Mouse (Mus musculus) spleen, adult 2 months (tissue): ENCODE measurements around the gene Tubb2a. TPM values are rescaled to one million over a fixed set of nuclear protein-coding genes. Genes with fewer than 3 reads are reported as not detected.
A peak's percentile ranks its signal among the peaks of the same experiment; 100 is the strongest.

Experiments
- DNase-seq, 2 experiments: peaks; one replicate each; pipeline versions ENCODE4 v3.0.0 to v3.0.0-alpha.2; 2012 to 2021; ENCODE audit warnings: low spot score in 2 of 2, low read depth in 1 of 2
- H3K27ac ChIP-seq: fragments of 200-500 bp; 2 replicates; pipeline ENCODE4 v1.5.1; 2012; ENCODE audit warnings: low read length, inconsistent platforms; ENCODE audit not compliant: insufficient read depth
- H3K27me3 ChIP-seq: fragments of 200-500 bp; 2 replicates; pipeline ENCODE4 v1.6.1; 2012; ENCODE audit warnings: mild to moderate bottlenecking, moderate library complexity, low read length, inconsistent platforms; ENCODE audit not compliant: control insufficient read depth, insufficient read depth
- H3K36me3 ChIP-seq: fragments of 200-500 bp; 2 replicates; pipeline ENCODE4 v1.6.1; 2012; ENCODE audit warnings: mild to moderate bottlenecking, low read length, inconsistent platforms; ENCODE audit not compliant: control insufficient read depth, insufficient read depth
- H3K4me1 ChIP-seq: fragments of 200-500 bp; 2 replicates; pipeline ENCODE4 v1.6.1; 2011; ENCODE audit warnings: inconsistent platforms; ENCODE audit not compliant: control insufficient read depth, insufficient read depth, insufficient read length
- H3K4me3 ChIP-seq: fragments of 200-500 bp; 2 replicates; pipeline ENCODE4 v1.5.1; 2011; ENCODE audit warnings: mild to moderate bottlenecking, inconsistent platforms; ENCODE audit not compliant: insufficient read depth, insufficient read length; ENCODE audit errors: extremely low read depth
- CTCF ChIP-seq: fragments of 200-500 bp; IDR thresholded peaks from 2 replicates; pipeline ENCODE4 v1.5.1; 2011; ENCODE audit warnings: mild to moderate bottlenecking, inconsistent platforms; ENCODE audit not compliant: insufficient read depth, insufficient read length, insufficient replicate concordance; ENCODE audit errors: extremely low read depth
- POLR2A ChIP-seq: fragments of 200-500 bp; IDR thresholded peaks from 2 replicates; pipeline ENCODE4 v1.6.1; 2011; ENCODE audit warnings: low read depth, low read length, inconsistent platforms
- WGBS: fragments of 180-500 bp; shearing (Covaris S2); methylation state at CpG from one replicate; pipeline ENCODE4 v1.1.7; 2018; 5-methylcytosine and 5-hydroxymethylcytosine counted together
- polyA plus RNA-seq: library from polyadenylated mRNA; depleted of rRNA; stranded (reverse); fragments of >200 nt; gene quantifications from 2 replicates; pipeline ENCODE4 v1.2.3, GENCODE M21; 2012

The Tubb2a gene
- polyA plus RNA-seq, 1 experiment: 89.5 TPM

- H3K4me3 ChIP-seq: no peak overlapping the region
- no peak for DNase-seq
- H3K27ac ChIP-seq: no peak overlapping the region
- TF ChIP-seq POLR2A (no peak), CTCF (no peak)
- H3K4me1 ChIP-seq: peaks cover 8% of the 10 kb centered on the region
- WGBS: 85% methylated on average over 3 of the region's 3 CpGs
- no peaks in the 10 kb centered on the region for H3K27me3 ChIP-seq
- no peaks in the 10 kb centered on the region for H3K36me3 ChIP-seq
These were observed 22.8 kb downstream of the Tubb2a start for GRCm38 (mm10) chr13:34054983-34055382.

DNA sequence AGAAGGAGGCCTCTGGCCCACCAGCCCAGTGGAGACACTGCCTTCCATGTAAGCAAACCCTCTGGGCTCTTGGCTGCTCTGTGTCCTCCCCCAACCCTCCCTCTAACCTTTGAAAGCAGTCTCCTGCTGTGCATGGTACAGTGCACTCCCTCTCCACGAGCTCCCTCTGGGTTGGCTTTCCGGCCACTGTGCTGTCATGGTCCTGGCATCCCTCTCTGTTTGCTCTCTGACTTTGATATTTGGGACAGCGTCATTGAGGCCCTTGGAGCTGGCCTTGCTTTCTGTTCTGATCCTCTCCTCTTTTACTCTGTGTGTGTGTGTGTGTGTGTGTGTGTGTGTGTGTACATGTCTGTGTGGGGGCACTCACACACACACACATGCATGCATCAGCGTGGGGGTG, 23.4 kb downstream of the Tubb2a start:
- no peak for DNase-seq
- peaks cover 8% of the 10 kb centered on the region for H3K4me1 ChIP-seq
- no peaks in the 10 kb centered on the region for H3K36me3 ChIP-seq
- H3K27ac ChIP-seq: no peak overlapping the region
- no peak overlapping the region for H3K4me3 ChIP-seq
- no peak for TF ChIP-seq CTCF
- TF ChIP-seq POLR2A: no peak
- WGBS: 86% methylated on average over 4 of the region's 4 CpGs
- H3K27me3 ChIP-seq: no peaks in the 10 kb centered on the region

DNA sequence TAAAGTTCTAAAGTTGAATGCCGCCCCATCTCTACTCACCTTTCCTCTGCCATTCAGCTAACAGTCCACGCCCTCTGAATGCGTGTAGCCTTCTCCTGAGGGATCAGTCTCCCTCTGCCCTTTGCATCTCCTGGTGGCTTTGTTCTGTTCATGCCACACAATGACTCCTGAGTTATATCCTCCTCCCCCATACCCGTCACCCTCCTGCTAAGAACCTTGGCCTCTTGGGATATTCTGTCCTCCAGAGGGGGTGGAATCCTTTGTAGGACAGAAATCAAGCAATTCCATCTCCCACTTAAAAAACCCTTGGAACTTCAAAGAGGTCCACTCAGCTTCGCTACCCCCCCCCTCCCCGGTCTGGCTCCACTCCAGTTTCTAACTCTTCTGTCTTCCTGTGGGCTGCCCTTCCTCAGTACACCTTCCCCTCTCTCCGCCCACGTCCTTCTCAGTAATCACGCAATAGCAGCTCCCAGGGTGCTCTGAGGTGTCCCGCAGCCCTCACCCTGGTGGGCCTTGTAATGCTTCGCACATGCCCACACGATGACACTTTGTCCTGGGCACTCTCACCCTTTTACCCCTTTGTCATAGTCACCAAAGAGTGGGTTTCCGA, 24.0 kb downstream of the Tubb2a start:
- TF ChIP-seq POLR2A: no peak
- no peak for TF ChIP-seq CTCF
- DNase-seq: no peak
- no peak overlapping the region for H3K27ac ChIP-seq
- no peaks in the 10 kb centered on the region for H3K27me3 ChIP-seq
- H3K4me3 ChIP-seq: no peak overlapping the region
- 82% methylated on average over 13 of the region's 13 CpGs for WGBS
- peaks cover 8% of the 10 kb centered on the region for H3K4me1 ChIP-seq
- no peaks in the 10 kb centered on the region for H3K36me3 ChIP-seq

DNA sequence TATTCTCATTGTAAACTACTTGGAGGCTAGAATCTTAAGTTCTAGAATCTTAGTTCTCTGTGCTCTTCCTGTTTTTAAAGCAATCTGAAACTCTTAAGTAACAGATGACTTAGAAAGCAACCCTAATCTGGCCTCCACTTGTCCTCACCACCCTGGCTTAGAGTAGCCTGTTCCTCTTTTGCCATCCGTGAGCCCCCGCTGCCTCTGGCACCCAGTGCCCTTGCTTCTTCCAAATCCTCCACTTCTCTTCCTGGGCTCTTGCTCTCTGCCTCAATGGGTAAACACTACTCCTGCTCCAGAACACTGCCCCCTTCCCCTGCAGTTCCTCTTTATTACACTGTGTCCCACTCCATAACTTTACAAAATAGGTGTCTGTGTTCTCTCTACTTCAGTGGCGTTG, 26.1 kb downstream of the Tubb2a start:
- no peak for DNase-seq
- 43% methylated on average over 3 of the region's 3 CpGs for WGBS
- H3K36me3 ChIP-seq: no peaks in the 10 kb centered on the region
- no peak overlapping the region for H3K27ac ChIP-seq
- H3K4me1 ChIP-seq: peaks cover 8% of the 10 kb centered on the region
- no peak overlapping the region for H3K4me3 ChIP-seq
- TF ChIP-seq CTCF (no peak), POLR2A (no peak)
- no peaks in the 10 kb centered on the region for H3K27me3 ChIP-seq

DNA sequence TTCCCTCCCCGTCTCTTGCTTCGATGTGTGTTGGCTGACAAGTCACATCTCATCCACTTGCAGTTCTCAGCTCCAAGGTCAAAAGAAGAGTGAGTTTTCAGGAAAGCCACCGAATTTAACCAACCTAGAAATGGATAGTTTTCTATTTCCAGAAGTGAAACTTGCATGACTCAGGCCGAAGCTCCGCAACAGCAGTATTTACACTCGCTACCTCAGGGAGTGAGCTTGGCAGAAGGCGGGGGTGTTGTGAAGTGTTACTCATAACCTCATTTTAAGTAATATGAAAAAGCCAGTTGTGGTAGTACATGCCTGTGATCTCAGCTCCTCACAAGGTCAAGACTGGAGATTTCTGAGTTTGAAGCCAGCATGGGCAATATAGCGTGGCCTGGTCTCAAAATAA, 27.3 kb downstream of the Tubb2a start:
- H3K27ac ChIP-seq: no peak overlapping the region
- no peaks in the 10 kb centered on the region for H3K27me3 ChIP-seq
- WGBS: 80% methylated on average over 8 of the region's 8 CpGs
- TF ChIP-seq POLR2A: no peak
- TF ChIP-seq CTCF: no peak
- no peak for DNase-seq
- H3K36me3 ChIP-seq: no peaks in the 10 kb centered on the region
- no peak overlapping the region for H3K4me3 ChIP-seq
- H3K4me1 ChIP-seq: peaks cover 8% of the 10 kb centered on the region

DNA sequence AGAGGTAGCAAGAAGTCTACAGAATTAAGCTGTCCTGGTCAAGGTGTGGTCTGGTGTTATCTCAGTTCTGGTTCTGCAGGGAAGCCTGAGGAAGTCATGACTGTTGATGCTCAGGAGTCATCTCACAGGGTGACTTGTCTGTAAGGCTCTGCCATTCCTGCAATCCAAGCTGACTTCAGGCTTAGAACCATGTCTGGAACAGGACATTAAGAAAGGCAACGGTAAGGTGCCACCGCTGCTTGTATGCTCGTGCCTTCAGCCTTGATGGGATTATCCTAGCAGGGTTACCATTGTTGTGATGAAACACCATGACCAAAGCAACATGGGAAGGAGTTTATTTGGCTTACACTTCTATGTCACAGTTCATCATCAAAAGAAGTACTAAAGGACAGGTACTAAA, 30.3 kb downstream of the Tubb2a start:
- no peak for DNase-seq
- WGBS: 94% methylated on average over 3 of the region's 3 CpGs
- Histone ChIP-seq H3K4me3 (no peak overlapping the region), H3K27ac (no peak overlapping the region), H3K4me1 (peaks cover 8% of the 10 kb centered on the region), H3K36me3 (no peaks in the 10 kb centered on the region), H3K27me3 (no peaks in the 10 kb centered on the region)
- TF ChIP-seq POLR2A: no peak
- no peak for TF ChIP-seq CTCF

DNA sequence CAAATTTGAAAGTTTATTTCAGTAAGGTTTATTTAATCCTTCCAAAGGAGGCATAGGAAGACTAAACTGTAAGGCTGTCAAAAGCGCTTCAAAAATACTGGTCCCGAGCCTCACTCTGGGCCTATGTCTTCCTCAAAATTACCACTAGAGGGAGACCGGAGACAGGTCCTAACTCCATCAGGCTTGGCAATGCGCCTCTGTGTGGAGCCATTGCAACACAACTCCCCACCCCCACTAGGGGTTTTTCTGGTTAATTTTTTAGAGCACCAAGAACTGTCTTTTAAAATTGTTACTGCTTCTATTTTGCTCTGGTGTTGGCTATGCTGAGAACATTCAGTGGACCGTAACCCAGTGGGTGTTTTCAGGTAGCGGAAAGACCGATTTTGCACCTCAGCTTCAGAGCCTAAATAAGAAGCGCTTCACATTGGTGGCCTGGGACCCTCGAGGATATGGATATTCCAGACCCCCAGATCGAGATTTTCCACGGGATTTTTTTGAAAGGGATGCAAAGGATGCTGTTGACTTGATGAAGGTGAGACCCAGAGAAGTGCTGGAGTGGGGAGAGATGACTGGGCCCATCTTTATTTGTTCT, 31.3 kb downstream of the Tubb2a start:
- peak; percentile 56 to 65 for DNase-seq
- H3K27me3 ChIP-seq: no peaks in the 10 kb centered on the region
- no peak overlapping the region for H3K27ac ChIP-seq
- no peak for TF ChIP-seq POLR2A
- TF ChIP-seq CTCF: peak; percentile 91; the same call in 1 of the 2 replicates
- WGBS: 42% methylated on average over 11 of the region's 11 CpGs
- no peak overlapping the region for H3K4me3 ChIP-seq
- peaks cover 6% of the 10 kb centered on the region for H3K4me1 ChIP-seq
- H3K36me3 ChIP-seq: no peaks in the 10 kb centered on the region
